Comparison of ENCODE assay signal across 15 mouse cellular contexts in the genomic region with DNA sequence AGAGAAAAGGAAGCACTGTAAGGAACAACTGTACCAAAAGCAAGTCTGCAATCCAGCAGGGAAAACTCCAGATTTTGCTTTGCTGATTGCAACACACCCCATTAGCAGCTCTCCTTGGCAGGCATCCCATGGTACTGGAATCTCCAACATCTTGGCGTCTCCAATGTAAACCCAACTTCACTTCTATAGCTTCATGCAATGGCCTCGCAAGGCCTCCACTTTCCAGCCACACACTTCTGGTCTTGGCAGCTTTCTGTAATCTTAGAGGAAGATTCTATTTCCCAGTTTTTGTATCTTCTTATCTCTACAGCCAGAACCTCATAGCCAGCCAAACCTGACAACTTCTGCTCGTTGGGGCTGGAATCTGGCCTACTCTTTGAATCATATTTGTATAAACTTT. TPM values are rescaled to one million over a fixed set of nuclear protein-coding genes. Genes with fewer than 3 reads are reported as not detected.
A peak's percentile ranks its signal among the peaks of the same experiment; 100 is the strongest.
DNase-seq lines count a peak whose midpoint lies in the region; ATAC-seq and TF ChIP-seq lines count a peak whose summit lies in the region.
"Had no signal": no experiment of that assay in that cellular context is flagged by ENCODE, and none has a peak within 500 bp of the region (broad histone marks: within the 10 kb centered on the region; RNA-seq: fewer than 3 reads in every experiment).

No protein-coding gene starts in this region.

- no peak for TF ChIP-seq CTCF in MEL (IDR thresholded peaks at IDR 0.05 in 2 of 3, conservative IDR thresholded peaks at IDR 0.05 in 1 of 3; ENCODE audit: control insufficient read depth in 1 of 3, insufficient read depth in 1 of 3, low read depth in 2 of 3, low read length in 3 of 3, poor library complexity in 1 of 3, severe bottlenecking in 1 of 3)

- TF ChIP-seq EP300 in MEL (IDR thresholded peaks at IDR 0.05; ENCODE audit: low read depth in 1 of 2, low read length in 2 of 2), result peak; percentile 67 to 69

- no peak overlapping the region for H3K27ac ChIP-seq in heart, embryonic 11.5 days (ENCODE audit: low read depth, low read length)
- no peak overlapping the region for H3K27ac ChIP-seq in MEL (ENCODE audit: control insufficient read depth, low read depth, low read length)
- no peak overlapping the region for H3K27ac ChIP-seq in embryonic facial prominence, embryonic 15.5 days (replicated peaks)
- peak overlapping the region; percentile 47 for H3K27ac ChIP-seq in lung, embryonic 15.5 days
- H3K27ac ChIP-seq: hindbrain, embryonic 14.5 days; layer of hippocampus, adult 2 months had no signal

- no peaks in the 10 kb centered on the region for H3K9me3 ChIP-seq in heart, embryonic 11.5 days (replicated peaks; ENCODE audit: control insufficient read depth, low read length)
- H3K9me3 ChIP-seq in MEL (replicated peaks; ENCODE audit: insufficient read depth, low read length), result no peaks in the 10 kb centered on the region
- H3K9me3 ChIP-seq in embryonic facial prominence, embryonic 15.5 days (replicated peaks), result no peaks in the 10 kb centered on the region
- H3K9me3 ChIP-seq in lung, embryonic 15.5 days, result no peaks in the 10 kb centered on the region

- WGBS in heart, embryonic 11.5 days (ENCODE audit: insufficient replicate concordance), result 72% methylated on average over 3 of the region's 3 CpGs
- WGBS in embryonic facial prominence, embryonic 15.5 days, result 68% methylated on average over 3 of the region's 3 CpGs
- 39% methylated on average over 3 of the region's 3 CpGs for WGBS in lung, embryonic 15.5 days

- no peaks in the 10 kb centered on the region for H3K4me1 ChIP-seq in heart, embryonic 11.5 days (ENCODE audit: control insufficient read depth, insufficient read depth, low read length)
- peaks cover 9 to 16% of the 10 kb centered on the region in 2 experiments for H3K4me1 ChIP-seq in MEL (ENCODE audit: control insufficient read depth in 1 of 2, insufficient read depth in 2 of 2, low read length in 2 of 2)
- H3K4me1 ChIP-seq in embryonic facial prominence, embryonic 15.5 days, result no peaks in the 10 kb centered on the region
- no peaks in the 10 kb centered on the region for H3K4me1 ChIP-seq in lung, embryonic 15.5 days

- TF ChIP-seq RAD21 in MEL (IDR thresholded peaks at IDR 0.05; ENCODE audit: low read depth, low read length), result no peak

- ATAC-seq in heart, embryonic 11.5 days (replicated peaks; ENCODE audit: insufficient number of reproducible peaks, low FRiP score, low TSS enrichment), result no peak
- ATAC-seq in embryonic facial prominence, embryonic 15.5 days (ENCODE audit: insufficient number of reproducible peaks, low FRiP score, low TSS enrichment, low read depth), result peak; percentile 11; the same call in 1 of the 2 replicates
- ATAC-seq in lung, embryonic 15.5 days (ENCODE audit: borderline replicate concordance, extremely low read depth, low FRiP score, low TSS enrichment), result peak; percentile 95
- no peak for ATAC-seq in megakaryocyte, adult 5-6 weeks (ENCODE audit: poor library complexity, severe bottlenecking)
- no peak for ATAC-seq in erythroid progenitor cell, adult 5-6 weeks (replicated peaks; ENCODE audit: low FRiP score, poor library complexity, severe bottlenecking)
- ATAC-seq: activated CD4-positive, CD25-positive, alpha-beta regulatory T cell, adult 4 months; forebrain, embryonic 16.5 days had no signal

- no peak overlapping the region for H3K4me2 ChIP-seq in heart, embryonic 11.5 days
- no peak overlapping the region for H3K4me2 ChIP-seq in embryonic facial prominence, embryonic 15.5 days (replicated peaks)
- no peak overlapping the region for H3K4me2 ChIP-seq in lung, embryonic 15.5 days
- H3K4me2 ChIP-seq: hindbrain, embryonic 14.5 days had no signal

- H3K4me3 ChIP-seq in heart, embryonic 11.5 days (ENCODE audit: low read depth, low read length), result no peak overlapping the region
- H3K4me3 ChIP-seq in MEL (ENCODE audit: control insufficient read depth in 1 of 2, insufficient read depth in 1 of 2, low read depth in 2 of 2, low read length in 2 of 2), result no peak overlapping the region
- no peak overlapping the region for H3K4me3 ChIP-seq in embryonic facial prominence, embryonic 15.5 days (replicated peaks)
- no peak overlapping the region for H3K4me3 ChIP-seq in lung, embryonic 15.5 days
- H3K4me3 ChIP-seq: layer of hippocampus, adult 2 months had no signal

- H3K79me2 ChIP-seq in MEL (ENCODE audit: control insufficient read depth, insufficient read depth, low read length, poor library complexity), result no peaks in the 10 kb centered on the region

- no peaks in the 10 kb centered on the region for H3K36me3 ChIP-seq in heart, embryonic 11.5 days (ENCODE audit: control insufficient read depth, insufficient read depth, low read length)
- H3K36me3 ChIP-seq in MEL (ENCODE audit: control insufficient read depth in 1 of 2, insufficient read depth in 2 of 2, low read length in 2 of 2), result peaks cover 0 to 22% of the 10 kb centered on the region in 2 experiments; a peak in 2 of 4 replicates
- H3K36me3 ChIP-seq in embryonic facial prominence, embryonic 15.5 days, result no peaks in the 10 kb centered on the region
- H3K36me3 ChIP-seq in lung, embryonic 15.5 days, result no peaks in the 10 kb centered on the region

- H3K9ac ChIP-seq in heart, embryonic 11.5 days (ENCODE audit: low read depth, low read length), result no peak overlapping the region
- no peak overlapping the region for H3K9ac ChIP-seq in MEL (ENCODE audit: control insufficient read depth, low read depth, low read length, poor library complexity, severe bottlenecking)
- H3K9ac ChIP-seq in embryonic facial prominence, embryonic 15.5 days, result no peak overlapping the region
- no peak overlapping the region for H3K9ac ChIP-seq in lung, embryonic 15.5 days
- H3K9ac ChIP-seq: hindbrain, embryonic 14.5 days had no signal

- no peaks in the 10 kb centered on the region for H3K27me3 ChIP-seq in heart, embryonic 11.5 days (ENCODE audit: control insufficient read depth, insufficient read depth, low read length)
- H3K27me3 ChIP-seq in MEL (ENCODE audit: control insufficient read depth in 1 of 2, insufficient read depth in 2 of 2, low read length in 2 of 2), result no peaks in the 10 kb centered on the region
- no peaks in the 10 kb centered on the region for H3K27me3 ChIP-seq in embryonic facial prominence, embryonic 15.5 days
- no peaks in the 10 kb centered on the region for H3K27me3 ChIP-seq in lung, embryonic 15.5 days

- peak; percentile 91 for DNase-seq in heart, adult 11 months
- peak; percentile 60 for DNase-seq in MEL (ENCODE audit: low read depth, low spot score)
- no peak for DNase-seq in layer of hippocampus, adult 9-10 months (ENCODE audit: low spot score)
- DNase-seq: liver had no signal

- no peak for TF ChIP-seq POLR2A in MEL (IDR thresholded peaks at IDR 0.05; ENCODE audit: control insufficient read depth in 1 of 2, insufficient read depth in 1 of 2, low read depth in 1 of 2, low read length in 2 of 2, poor library complexity in 1 of 2)

TF ChIP-seq in MEL, 35 proteins besides CTCF, POLR2A, EP300 and RAD21 (continues in another document):
- TF ChIP-seq USF1 (IDR thresholded peaks at IDR 0.05; ENCODE audit: low read depth, low read length) (no peak), TBP (IDR thresholded peaks at IDR 0.05; ENCODE audit: low read depth, low read length) (no peak), ZC3H11A (IDR thresholded peaks at IDR 0.05; ENCODE audit: low read depth, low read length) (no peak), TAL1 (IDR thresholded peaks at IDR 0.05; ENCODE audit: low read length) (peak; percentile 40; the same call in 1 of the 2 replicates), GATA1 (IDR thresholded peaks at IDR 0.05; ENCODE audit: low read depth, low read length) (peak; percentile 78), MAFK (IDR thresholded peaks at IDR 0.05; ENCODE audit: borderline replicate concordance, low read depth, low read length) (no peak)

RNA-seq across cellular contexts. Expression of gene Gimd1, which starts 22.2 kb away (rescaled TPM):
- 0.63 TPM in 1 of 2 replicates, not detected in the other for polyA plus RNA-seq in heart, embryonic 11.5 days (2014; fragmentation: Nextera tagmentation; extraction: Ambion mirVana)
- total RNA-seq in MEL (2012; rRNA removed), result not detected in 2 replicates
- not detected for polyA plus RNA-seq in MEL (2012; ENCODE audit: insufficient read depth in 1 of 2, insufficient read length in 2 of 2, low read depth in 1 of 2, low replicate concordance in 2 of 2, missing spikeins in 1 of 2)
- polyA plus RNA-seq in embryonic facial prominence, embryonic 15.5 days (2015; fragmentation: Nextera tagmentation; extraction: Ambion mirVana), result not detected in 2 replicates
- not detected in 2 replicates for polyA plus RNA-seq in lung, embryonic 15.5 days (2015; fragmentation: Nextera tagmentation; extraction: Ambion mirVana)
- not detected in 2 replicates for total RNA-seq in megakaryocyte, adult 5-6 weeks (2015)
- total RNA-seq in megakaryocyte, adult 5-6 weeks (2017), result not detected in 2 replicates
- total RNA-seq in erythroid progenitor cell, adult 5-6 weeks (2015; ENCODE audit: low replicate concordance), result not detected in 2 replicates
- not detected in 2 replicates for total RNA-seq in erythroid progenitor cell, adult 5-6 weeks (2017; ENCODE audit: low replicate concordance)
- total RNA-seq: layer of hippocampus, adult 2 months; midbrain, postnatal 0 days had no signal
- polyA plus RNA-seq: activated CD4-positive, CD25-positive, alpha-beta regulatory T cell, adult 4 months; forebrain, embryonic 16.5 days; hindbrain, embryonic 14.5 days; midbrain, postnatal 0 days; testis, adult 2 months had no signal

RNA-seq across cellular contexts. Expression of gene Tbck, which starts 32.2 kb away (rescaled TPM):
- 12.1 and 15.3 TPM in 2 replicates for polyA plus RNA-seq in heart, embryonic 11.5 days (2014; fragmentation: Nextera tagmentation; extraction: Ambion mirVana)
- 6.5 and 7.5 TPM in 2 replicates for total RNA-seq in MEL (2012; rRNA removed)
- 1 to 10 TPM in 1 of 2 experiments, not detected in 1; 4.6 TPM for polyA plus RNA-seq in MEL (2012; ENCODE audit: insufficient read depth in 1 of 2, insufficient read length in 2 of 2, low read depth in 1 of 2, low replicate concordance in 2 of 2, missing spikeins in 1 of 2)
- 21.8 and 25.0 TPM in 2 replicates for polyA plus RNA-seq in embryonic facial prominence, embryonic 15.5 days (2015; fragmentation: Nextera tagmentation; extraction: Ambion mirVana)
- 18.3 and 20.0 TPM in 2 replicates for polyA plus RNA-seq in lung, embryonic 15.5 days (2015; fragmentation: Nextera tagmentation; extraction: Ambion mirVana)
- 15.3 and 18.6 TPM in 2 replicates for total RNA-seq in megakaryocyte, adult 5-6 weeks (2015)
- 17.8 and 18.6 TPM in 2 replicates for total RNA-seq in megakaryocyte, adult 5-6 weeks (2017)
- total RNA-seq in erythroid progenitor cell, adult 5-6 weeks (2015; ENCODE audit: low replicate concordance), result 7.1 and 11.2 TPM in 2 replicates
- 5.4 and 8.0 TPM in 2 replicates for total RNA-seq in erythroid progenitor cell, adult 5-6 weeks (2017; ENCODE audit: low replicate concordance)

RNA-seq across cellular contexts. Expression of gene Aimp1, which starts 32.4 kb away (rescaled TPM):
- polyA plus RNA-seq in heart, embryonic 11.5 days (2014; fragmentation: Nextera tagmentation; extraction: Ambion mirVana), result 70.7 and 75.6 TPM in 2 replicates
- total RNA-seq in MEL (2012; rRNA removed), result 206 and 207 TPM in 2 replicates
- 100 to 1,000 TPM in 1 of 2 experiments, not detected in 1; 158 TPM for polyA plus RNA-seq in MEL (2012; ENCODE audit: insufficient read depth in 1 of 2, insufficient read length in 2 of 2, low read depth in 1 of 2, low replicate concordance in 2 of 2, missing spikeins in 1 of 2)
- polyA plus RNA-seq in embryonic facial prominence, embryonic 15.5 days (2015; fragmentation: Nextera tagmentation; extraction: Ambion mirVana), result 62.0 and 65.7 TPM in 2 replicates
- 54.1 and 58.7 TPM in 2 replicates for polyA plus RNA-seq in lung, embryonic 15.5 days (2015; fragmentation: Nextera tagmentation; extraction: Ambion mirVana)
- 64.2 and 69.9 TPM in 2 replicates for total RNA-seq in megakaryocyte, adult 5-6 weeks (2015)
- total RNA-seq in megakaryocyte, adult 5-6 weeks (2017), result 74.0 and 81.0 TPM in 2 replicates
- 16.9 and 35.6 TPM in 2 replicates for total RNA-seq in erythroid progenitor cell, adult 5-6 weeks (2015; ENCODE audit: low replicate concordance)
- total RNA-seq in erythroid progenitor cell, adult 5-6 weeks (2017; ENCODE audit: low replicate concordance), result 16.0 and 29.3 TPM in 2 replicates

Comparison
In these comparisons a context has a peak if more than half of its experiments do, and no peak if none do; other contexts are left out.
1. ATAC-seq: peak in embryonic facial prominence, embryonic 15.5 days (single experiment) and lung, embryonic 15.5 days (single experiment); none in heart, embryonic 11.5 days (single experiment), megakaryocyte, adult 5-6 weeks (single experiment) and erythroid progenitor cell, adult 5-6 weeks (single experiment).